1 mouse cellular context compared by ENCODE assay signal in the genomic region with DNA sequence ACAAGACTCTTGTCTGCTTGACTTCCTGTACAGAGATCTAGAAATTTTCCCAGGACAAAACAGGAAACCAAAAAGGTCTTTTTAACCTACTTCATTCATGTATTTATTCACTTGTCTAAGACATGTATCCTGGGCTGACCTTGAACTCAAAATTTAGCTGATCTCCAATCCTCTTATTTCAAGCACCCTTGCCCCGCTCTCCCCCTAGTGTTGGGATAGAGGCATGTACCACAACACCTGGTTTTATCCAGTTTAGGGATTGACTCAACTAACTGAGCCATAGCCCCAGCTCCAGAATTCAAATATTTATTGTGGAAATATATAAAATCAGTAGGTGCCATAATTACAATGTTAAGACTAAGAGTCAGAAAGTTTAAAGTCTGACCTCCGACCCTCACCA.
TF ChIP-seq lines count a peak whose summit lies in the region.

No protein-coding gene starts in this region.

TF ChIP-seq in CH12.LX, 34 proteins besides CTCF, POLR2A, EP300 and RAD21 (continued from another document):
- peak; percentile 39 for TF ChIP-seq SMC3 (IDR thresholded peaks at IDR 0.05; ENCODE audit: low read depth, low read length)
